Mouse (Mus musculus): ENCODE data around the gene Usp7.

Gene Usp7

DNA sequence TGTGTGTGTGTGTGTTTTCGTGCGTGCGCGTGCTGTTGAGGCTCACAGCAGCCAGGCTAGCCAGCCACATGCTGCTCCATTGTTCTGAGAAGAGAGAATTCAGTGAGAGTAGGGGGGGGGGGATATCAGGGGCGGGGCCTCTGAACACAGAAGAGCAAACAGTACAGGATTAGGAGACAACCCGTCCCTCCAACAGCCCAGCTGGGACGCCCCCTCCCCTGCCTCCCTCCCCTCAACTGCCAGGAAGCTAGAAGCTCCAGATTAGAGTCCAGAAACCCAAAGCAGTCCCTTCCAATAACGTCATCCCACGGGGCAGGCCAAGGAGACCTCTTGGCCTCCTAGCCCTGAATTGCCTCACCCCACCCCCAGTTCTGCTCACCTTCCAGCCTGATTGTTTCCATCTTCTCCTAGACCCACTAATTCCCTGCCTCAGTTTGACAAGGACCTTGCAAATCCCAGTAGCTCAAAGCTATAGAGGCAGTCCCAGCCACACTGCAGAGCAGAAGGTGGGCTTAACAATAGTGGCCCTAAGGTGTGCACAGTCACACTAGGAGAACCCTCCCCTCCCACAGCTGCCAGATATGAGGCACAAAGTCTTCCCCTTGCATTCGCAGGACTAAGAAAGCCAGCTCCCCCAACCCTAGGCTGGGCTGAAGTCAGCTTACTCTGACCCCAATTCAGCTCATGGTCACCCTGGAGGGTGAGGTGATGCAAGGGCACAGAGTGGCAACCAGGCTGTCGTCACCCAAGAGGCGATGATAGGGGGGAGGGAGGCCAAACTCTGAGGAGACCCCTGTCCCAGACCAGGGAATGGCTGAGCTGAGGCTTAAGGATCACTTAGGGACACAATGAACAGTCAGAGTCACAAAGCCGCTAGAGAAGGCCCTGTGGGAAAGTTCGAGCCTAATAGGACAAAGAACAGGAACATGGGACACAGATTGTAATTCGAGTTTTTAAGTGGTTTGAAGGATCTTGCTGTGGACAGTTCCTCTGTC, 121.8 kb downstream of the Usp7 start:
- no peak for DNase-seq

DNA sequence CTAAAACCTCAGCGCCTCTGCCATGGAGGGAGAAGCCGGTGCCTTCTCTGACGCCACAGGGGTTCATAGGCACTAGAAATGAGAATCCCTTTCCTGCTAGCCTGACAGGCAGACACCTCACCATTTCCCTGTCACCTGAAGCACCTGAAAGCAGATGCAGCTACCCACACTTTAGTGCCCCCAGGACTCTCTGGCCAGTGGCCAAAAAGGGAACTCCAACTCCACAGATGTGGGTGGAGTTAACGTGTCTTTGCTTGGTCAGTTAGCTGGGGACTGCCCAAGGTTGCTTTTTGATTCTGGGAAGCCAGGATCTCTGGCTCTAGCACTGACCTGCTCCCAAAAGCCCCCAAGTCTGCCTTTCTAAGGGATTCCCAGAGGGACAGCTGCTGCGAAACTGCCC, 122.7 kb downstream of the Usp7 start:
- no peak for DNase-seq

- no peak for DNase-seq
Measured at GRCm38 (mm10) chr16:8668386-8668785, 123.7 kb downstream of the Usp7 start.

- no peak for DNase-seq
Measured at GRCm38 (mm10) chr16:8667814-8668213, 124.3 kb downstream of the Usp7 start.

DNA sequence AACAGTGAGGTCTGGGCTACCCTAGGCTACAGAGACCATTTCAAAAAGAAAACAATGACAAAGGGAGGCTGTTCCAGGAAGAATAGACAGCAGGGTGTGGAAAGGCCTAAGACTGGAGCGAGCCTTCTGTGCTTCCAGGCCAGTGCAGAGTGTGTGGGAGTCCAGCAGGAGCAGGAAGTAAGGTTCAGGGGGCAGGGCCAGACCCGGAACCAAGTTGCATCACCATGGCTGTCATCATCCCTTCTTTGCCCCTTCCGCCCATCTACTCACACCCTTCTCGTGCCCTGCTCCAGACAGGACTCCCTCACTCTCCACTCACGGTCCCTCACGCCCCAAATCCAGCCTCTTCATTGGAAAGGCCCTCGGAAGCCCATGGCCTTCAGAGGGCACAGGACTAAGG, 124.8 kb downstream of the Usp7 start:
- DNase-seq: no peak

DNA sequence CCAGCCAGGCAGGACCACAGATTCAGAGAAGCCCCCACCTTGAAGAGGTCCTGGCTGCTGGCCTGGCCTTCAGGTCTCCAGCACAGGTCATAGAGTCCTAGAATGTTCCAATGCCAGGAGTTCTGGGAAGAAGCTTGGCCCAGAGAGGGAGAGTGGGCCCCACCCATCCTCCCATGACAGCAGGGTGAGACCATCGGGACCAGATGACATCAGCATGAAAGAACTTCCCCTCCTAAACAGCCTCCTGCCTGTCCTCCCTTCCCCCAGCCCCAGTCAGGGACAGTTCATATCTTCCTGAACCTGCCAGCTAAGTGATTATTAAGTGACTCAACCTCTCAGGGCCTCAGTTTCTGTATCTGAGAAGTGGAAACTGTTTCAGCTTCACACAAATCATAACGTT, 125.7 kb downstream of the Usp7 start:
- DNase-seq: no peak

- DNase-seq: no peak
Measured at GRCm38 (mm10) chr16:8665367-8665766, 126.7 kb downstream of the Usp7 start.

GRCm38 (mm10) chr16:8663606-8664539, 128.2 kb downstream of the Usp7 start:
- DNase-seq: no peak

DNA sequence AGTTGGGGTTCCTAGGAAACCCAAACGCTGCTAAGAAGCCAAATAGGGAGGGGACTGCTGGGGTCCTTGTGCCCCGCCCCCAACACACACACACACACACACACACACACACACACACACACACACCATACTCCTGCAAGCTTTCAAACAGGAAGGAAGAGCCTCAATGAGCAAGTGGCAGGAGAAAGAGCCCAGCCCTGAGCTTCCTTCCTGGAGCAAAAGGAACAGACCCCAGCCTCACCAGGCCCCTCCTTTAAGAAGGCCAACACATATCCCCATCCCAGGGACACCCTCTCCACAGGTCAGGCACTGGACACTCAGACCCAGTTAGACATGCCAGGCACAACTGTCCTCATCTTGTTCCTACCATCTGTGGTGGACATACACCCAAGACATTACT, 129.1 kb downstream of the Usp7 start:
- DNase-seq: no peak

DNA sequence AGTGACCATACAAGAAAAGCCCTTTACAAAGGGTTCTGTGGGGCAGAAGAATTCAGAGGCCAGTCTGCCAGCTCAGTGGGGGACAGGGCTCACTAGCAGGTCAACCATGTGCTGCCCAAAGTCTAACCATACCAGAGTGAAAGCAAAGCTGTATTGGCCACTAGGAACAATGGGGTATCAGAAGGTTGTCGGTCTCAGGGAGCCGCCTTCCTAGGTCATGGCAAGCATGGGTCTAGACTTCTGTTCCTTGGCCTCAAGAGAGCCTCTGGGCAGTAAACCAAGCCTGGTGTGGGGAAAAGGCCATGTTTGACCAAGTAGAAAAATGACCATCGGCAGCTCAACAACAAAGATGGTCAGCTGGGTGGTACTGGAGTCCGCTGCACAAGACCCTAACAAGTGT, 133.3 kb downstream of the Usp7 start:
- DNase-seq: peak; percentile 27 to 41

DNA sequence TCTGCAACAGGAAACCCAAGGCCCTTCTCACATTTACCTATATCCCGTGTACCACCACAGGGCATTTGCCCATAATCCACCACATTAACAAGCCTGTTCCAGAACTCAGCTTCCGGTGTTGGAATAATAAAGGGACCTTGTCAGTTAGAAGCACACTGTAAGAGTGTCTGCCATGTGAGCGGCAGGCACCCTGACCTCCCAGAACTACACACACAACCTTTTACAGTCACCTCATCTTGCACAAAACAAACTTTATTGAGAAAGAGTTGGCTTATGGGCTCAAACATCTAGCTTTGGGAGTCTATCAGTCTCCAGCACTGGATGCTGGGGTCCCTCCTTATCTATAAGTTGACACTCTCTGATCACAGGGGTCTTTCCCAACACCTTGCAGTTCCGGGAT, 133.8 kb downstream of the Usp7 start:
- no peak for DNase-seq

GRCm38 (mm10) chr16:8656256-8656655, 135.9 kb downstream of the Usp7 start:
- no peak for DNase-seq

- DNase-seq: no peak
Measured at GRCm38 (mm10) chr16:8655599-8655998, 136.5 kb downstream of the Usp7 start.

GRCm38 (mm10) chr16:8655108-8655507, 137.0 kb downstream of the Usp7 start:
- no peak for DNase-seq

GRCm38 (mm10) chr16:8650007-8650406, 142.1 kb downstream of the Usp7 start:
- DNase-seq: no peak

- DNase-seq: no peak
Measured at GRCm38 (mm10) chr16:8645546-8645945, 146.6 kb downstream of the Usp7 start.

- DNase-seq: peak; percentile 35 to 47
Measured at GRCm38 (mm10) chr16:8643855-8644254, 148.3 kb downstream of the Usp7 start.
